Mouse (Mus musculus): ENCODE data around the gene Gm11541.
"Not testable (repeated sequence)": the region's sequence is repeated elsewhere in the genome, so short reads cannot be mapped to it uniquely, and the experiment has no call there.

Gm11541 gene

DNA sequence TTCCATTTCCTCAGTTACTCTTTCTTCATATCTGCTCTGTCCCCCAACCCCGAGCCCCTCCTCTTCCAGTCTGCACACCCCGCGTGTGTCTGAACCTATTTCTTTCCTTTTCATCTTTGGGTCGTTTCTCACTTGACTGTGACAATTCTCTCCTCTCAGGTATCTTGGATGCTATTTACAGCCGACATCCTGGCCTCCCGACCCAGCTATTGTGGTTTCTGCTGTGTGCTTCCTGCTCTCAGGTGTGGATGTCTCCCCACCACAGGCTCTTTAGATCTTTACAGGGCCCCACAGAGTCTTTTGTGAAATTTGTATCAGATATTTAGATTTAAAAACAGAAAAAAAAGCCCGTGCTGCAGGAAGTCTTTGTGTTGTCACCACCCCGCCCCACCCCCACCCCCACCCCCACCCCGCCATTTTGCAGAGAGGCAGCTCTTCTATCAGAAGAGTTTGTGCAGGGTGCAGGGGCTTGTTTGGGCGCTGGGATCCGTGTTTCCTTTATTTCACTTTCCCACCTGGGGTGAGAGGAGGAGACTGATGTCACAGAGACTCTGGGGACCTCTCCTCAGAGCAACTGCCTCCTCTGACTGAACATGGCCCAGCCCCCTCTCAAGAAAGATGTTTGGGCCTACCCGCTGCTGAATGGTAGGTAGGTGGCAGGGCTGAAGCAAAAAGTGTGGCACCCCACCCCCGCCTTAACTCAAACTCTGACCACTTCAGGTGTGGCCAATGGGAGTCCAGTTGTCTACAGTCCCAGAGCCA lies 6.4 kb downstream of the Gm11541 start:
- DNase-seq (ENCODE audit: low read depth, low spot score), result no peak

DNA sequence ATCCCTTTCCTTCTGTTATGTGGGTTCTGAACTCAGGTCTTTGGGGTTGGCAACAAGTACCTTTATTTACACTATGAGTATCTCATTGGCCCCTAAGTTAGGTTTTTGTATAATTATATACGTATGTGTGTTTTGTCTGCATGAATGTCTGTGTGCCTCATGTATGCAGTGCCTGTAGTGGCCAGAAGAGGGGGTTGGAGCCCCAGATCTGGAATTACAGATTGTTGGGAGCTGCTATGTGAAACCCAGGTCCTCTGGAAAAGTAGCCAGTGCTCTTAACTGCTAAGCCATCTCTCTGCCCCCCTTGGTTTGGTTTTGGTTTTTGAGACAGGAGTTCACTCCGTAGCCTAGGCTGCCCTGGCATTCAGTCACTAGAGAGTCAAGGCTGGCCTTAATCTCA lies 7.2 kb downstream of the Gm11541 start:
- DNase-seq (ENCODE audit: low read depth, low spot score), result no peak

DNA sequence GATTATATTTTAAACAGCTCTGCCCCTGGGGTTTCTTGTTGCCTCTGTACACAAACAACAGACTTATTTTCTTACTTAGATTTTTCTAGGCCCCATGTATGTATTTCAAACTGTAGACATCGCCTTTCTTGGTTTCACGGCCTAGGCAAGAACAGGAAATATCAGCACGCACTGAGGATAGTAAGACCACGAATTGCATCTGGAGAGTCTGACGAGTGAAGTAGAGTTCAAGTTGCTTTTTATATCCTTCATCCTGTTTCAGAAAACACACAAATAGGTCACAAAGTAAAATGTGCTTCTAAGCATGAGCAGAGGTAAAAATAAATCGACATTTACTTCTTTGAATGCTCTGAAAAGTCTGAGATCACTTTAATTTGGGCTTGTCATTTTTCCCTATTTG lies 8.8 kb downstream of the Gm11541 start:
- no peak for DNase-seq (ENCODE audit: low read depth, low spot score)

DNA sequence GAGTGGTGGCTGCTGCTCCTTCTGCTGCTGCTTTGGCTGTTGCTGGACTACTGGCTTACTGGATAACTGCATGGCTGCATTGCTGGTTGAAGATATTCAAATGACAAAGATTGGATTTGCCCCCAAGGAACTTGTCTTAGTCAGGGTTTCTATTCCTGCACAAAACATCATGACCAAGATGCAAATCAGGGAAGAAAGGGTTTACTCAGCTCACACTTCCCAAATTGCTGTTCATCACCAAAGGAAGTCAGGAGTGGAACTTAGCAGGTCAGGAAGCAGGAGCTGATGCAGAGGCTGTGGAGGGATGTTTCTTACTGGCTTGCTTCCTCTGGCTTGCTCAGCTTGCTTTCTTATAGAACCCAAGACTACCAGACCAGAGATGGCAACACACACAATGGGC lies 11.8 kb downstream of the Gm11541 start:
- not testable (repeated sequence) for DNase-seq (ENCODE audit: low read depth, low spot score)

DNA sequence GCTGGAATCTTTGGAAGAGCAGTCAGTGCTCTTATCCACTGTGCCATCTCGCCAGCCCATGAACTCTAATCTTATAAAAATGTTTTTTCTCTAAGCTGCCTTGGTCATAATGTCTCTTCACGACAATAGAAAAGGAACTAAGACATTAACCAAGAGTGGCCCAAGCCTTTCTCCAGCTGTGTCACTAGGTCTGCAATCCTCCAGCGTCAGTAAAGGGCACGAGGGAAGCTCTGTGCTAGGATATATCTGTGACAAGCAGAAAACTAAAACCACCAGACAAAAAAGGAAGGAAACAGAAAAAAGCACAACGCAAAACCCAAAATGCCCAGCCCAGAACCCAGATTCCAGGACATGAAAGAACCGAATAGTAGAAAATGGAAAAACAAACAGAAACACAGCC lies 17.1 kb downstream of the Gm11541 start:
- DNase-seq (ENCODE audit: low read depth, low spot score), result no peak

DNA sequence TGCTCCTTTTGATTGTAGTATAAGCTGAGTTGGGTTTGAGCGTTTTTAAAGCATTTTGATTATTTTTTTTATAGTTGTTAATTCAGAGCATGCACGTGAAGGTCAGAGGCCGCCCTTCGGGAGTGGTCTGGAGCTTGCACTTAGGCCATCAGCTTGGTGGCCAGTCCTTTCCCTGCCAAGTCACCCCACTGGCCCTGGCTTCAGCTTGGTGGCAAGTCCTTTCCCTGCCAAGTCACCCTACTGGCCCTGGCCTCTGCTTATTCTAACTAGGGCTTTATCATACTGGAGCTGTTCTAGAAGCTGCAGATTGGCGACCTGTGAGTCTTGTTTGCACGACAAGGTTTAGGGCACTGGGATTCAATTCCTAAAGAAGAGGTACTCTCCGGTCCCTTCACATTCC lies 21.9 kb downstream of the Gm11541 start:
- no peak for DNase-seq (ENCODE audit: low read depth, low spot score)

DNA sequence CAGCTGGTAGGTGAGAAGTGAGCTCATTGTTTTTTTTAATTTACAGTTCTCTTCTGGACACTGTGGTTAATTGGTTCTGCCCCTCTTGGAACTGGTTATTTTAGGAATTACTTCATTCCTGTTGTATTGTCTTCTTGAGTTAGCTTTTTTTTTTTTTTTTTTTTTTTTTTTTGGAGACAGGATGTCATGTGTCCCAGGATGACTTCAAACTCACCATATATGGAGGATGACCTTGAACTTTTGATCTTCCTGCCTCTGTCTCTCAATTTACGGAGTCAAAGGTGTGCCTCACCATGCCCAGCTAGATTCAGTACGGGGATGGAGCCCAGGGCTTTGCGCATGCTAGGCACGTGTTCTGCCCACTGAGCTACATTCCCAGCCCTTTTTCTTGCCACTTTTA lies 22.7 kb downstream of the Gm11541 start:
- DNase-seq (ENCODE audit: low read depth, low spot score), result no peak

DNA sequence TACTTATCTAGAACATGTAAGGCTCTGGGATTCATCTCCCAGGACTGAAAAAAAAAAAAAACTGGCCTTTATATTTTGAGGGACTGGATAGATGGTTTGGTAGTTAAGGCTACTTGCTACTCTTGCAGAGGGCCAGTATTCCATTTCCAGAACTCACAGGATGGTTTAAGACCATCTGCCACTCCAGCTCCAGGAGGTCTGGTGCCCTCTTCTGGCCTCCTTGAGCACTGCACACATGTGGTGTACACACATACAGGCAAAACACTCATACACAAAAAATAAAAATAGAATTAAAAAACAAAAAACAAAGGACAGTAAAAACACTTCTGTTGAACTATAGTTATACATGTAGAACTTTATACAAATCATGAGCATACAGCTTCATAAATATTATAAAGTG lies 23.7 kb downstream of the Gm11541 start:
- no peak for DNase-seq (ENCODE audit: low read depth, low spot score)

DNA sequence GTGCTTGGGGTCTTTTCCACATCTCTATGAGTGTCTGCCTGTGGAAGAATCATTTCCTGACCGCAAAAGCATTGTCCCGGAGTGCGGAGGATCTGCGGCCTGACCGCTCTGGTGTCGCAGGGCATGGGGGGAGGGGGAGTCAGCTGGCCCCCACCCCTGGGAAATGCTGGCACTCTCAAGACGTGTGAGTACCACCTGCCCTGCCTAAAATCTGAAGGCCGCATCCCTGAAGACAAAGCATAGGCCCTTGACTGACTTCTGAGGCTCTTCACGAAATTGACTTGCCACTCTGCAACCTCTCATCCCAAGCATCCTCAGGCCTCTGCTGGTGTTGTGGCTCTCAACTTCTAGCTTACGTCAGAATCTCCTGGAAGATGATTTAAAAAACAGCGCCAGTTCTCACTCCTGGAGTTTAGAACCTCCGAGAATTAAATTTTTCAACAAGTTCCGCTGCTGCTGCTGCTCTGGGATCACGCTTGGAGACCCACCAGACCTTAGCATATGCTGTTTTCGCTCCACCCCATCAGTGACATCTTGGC lies 26.6 kb downstream of the Gm11541 start:
- no peak for DNase-seq (ENCODE audit: low read depth, low spot score)

DNA sequence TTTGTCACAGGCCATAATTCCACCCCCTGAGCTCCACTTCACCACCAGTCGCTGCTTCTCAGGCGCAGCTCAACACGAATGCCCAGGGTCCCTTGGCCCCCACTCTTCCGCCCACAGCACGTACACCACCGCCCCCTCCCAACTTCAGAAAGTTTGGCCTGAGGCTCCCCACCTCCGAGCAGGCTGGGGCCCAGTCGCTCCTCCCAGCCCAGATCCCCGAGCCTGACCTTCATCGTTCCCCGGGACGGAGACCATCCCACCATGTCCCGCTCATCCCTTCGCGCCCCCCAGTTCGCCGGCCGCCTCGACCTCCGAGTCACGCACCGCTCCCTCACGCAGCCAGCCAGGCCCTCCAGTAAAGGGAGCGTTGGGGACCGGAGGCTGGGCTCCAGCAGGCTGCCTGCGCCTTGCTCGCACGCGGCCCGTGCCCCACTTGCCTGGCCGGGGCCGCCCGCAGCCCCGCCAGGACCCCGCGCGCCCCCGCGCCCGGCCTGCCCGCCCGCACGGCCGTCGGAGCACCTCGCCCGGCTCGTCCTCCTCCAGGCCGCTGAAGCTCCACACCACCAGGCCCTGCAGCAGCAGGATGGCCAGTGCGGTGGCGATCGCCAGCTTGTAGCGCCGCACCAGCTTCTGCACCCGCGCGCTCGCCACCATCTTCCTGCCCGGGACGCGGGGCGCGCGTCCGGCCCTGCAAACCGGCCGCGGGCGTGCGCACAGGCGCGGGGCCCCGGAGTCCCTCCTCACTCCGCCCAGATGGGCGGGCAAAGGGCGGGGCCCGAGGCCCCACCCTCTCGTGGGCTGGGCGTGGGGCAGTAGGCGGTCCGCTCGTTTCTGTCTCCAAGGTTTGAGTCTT lies 27.3 kb downstream of the Gm11541 start, which contains the start of gene Xylt2:
Xylt2 (minus strand) TSS at position 762 of the 853 bp plus-strand sequence.
- peak; percentile 91 for DNase-seq (ENCODE audit: low read depth, low spot score)

DNA sequence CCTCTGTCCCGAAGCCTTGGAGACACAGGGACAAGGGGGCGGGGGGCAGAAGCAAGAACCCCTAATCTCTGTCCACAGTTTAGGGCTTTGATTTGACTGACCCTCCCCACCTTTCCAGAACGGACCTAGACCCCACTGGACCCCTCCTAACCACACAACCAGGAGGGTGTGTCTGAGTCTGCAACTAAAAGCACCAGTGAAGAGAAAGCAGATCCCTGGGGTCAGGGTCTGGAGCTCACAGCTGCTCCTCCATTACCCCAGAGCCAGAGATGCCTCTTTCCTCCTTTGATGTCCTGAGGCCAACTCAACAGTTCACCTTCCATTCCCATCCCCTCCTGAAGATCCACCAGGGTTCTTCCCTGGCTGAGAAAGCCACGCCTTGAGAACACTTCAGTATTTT lies 28.0 kb downstream of the Gm11541 start:
- no peak for DNase-seq (ENCODE audit: low read depth, low spot score)

DNA sequence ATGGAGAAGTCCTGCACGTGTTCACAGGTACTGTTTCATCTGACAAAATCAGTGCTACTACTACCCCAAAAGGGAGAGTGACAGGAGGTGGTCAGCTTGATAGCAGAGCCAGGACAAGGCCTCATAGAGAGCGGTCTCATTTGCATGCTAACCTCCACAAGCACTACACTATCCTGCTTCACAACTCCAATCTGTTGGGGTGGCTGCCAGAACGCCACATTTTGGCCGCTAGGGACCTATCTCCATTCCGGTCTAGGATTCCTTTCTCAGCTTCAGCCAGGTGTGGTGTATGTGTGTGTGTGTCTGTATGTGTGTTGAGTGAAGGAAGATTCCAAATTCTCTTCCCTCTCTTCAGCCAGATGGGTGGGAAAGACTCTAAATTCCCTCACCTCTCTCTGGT lies 28.9 kb downstream of the Gm11541 start:
- DNase-seq (ENCODE audit: low read depth, low spot score), result no peak

DNA sequence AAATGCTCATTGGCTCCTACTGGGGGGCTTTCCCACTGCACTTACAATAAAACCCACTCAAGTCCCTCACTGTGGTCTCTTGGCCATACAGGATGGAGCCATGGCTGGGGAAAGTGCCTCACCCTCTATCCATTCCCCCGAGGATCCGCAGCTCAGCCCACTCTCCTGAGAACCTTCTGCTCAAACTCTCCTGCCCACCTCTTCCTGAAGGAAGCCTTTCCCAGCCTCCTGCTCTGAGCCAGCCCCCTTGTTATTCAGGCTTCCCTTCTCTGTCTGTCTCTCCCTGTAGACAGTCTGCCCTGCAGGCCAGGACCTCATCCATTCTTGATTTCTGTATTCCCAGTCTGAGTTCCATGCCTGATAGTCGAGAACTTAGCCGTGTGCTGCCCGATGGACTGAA lies 29.3 kb downstream of the Gm11541 start:
- no peak for DNase-seq (ENCODE audit: low read depth, low spot score)

DNA sequence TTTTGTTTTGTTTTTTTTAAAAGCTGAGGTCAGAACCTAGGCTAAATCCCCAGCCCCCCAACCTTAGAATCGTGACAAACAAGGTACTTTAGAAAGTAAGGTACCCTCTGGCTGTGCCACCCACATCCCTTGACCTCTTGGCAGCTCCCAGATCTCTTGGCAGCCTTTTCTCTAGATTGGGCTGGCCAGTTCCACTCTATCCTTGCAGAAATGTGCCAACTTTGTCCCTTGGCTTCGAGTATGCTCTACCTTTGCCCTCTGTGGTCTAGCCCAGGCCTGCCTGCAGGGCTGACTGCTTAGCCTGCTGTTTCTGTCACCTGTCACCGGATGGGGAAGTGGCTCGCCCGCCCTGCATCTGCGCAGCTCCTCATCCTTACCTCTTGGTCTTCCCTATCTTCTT lies 39.0 kb downstream of the Gm11541 start:
- no peak for DNase-seq (ENCODE audit: low read depth, low spot score)

DNA sequence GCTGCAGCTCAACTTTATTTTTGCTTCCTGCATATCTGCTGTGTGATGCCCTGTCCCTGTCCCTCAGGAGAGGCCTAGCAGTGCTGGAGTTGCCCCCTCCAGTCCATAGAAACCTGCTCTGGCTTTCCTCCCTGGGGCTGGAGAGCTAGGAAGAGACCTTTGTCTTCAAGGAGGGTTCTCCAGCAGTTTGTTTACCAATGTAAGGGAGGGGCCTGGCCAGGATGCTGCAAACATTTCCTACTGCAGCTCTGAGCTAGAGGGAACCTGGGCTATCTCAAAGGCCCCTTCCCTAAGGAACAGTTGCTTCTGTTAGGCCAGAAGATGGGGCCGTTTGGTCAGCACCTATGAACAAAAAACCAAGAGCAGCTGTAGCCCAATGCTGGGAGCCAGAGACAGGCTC lies 43.0 kb downstream of the Gm11541 start:
- DNase-seq (ENCODE audit: low read depth, low spot score), result no peak

DNA sequence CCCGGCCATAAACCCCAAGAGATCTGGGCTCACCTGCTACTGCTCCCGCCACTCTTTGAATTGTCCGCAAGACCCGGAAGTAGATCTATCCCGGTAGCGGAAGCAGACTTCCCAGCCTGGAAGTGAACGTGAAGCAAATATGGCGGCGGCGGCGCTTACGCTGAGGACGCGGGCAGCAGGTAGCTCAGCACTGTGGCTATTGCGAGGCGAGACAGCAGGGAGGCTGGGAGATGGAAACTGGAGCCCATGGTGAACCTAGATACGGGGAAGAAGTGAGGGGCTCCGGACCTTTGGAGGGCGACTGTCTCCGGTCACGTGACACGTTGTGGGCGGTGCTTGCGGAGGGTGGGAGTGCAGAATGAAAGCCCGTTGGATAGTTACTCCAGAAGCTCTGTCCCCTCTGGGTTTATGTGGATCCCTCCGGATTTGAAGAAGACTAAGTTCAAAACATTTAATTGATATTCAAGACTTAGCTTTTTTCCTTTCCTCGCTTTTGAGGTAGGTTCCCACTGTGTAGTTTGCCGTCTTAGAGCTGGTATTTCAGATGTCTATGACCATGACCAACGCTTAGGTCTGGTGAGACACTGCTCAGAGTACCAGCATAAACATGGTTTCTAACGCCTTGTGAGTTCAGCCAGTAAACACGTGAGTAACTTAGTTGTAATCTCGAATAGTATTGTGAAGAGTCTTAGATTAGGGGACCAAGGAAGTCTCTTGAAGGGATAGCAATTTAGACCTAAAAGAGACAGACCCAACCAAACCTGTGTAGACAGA lies 50.4 kb downstream of the Gm11541 start, which contains the start of the genes Mrpl27 and Eme1:
Mrpl27 (plus strand) TSS at position 105 of the 774 bp plus-strand sequence.
Eme1 (minus strand) TSS at position 302 of the 774 bp plus-strand sequence.
- DNase-seq (ENCODE audit: low read depth, low spot score), result peak; percentile 59

DNA sequence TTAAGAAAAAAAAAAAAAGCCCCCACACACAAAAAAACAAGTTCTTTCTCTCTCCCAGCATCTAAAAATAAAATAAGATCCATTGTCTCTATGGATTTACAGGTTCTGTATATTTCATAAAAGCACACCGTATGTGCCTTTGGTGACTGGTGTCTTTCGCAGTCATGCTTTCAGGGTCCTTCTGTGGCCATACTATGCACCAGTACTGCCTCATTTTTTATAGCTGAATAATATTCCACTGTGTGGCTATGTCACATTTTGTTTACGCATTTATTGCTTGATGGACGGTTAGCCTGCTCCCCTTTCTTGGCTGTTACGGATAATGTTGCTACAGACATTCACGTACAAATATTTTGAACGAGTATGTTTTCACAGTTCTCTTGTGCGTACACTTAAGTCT lies 51.3 kb downstream of the Gm11541 start:
- DNase-seq (ENCODE audit: low read depth, low spot score), result no peak

DNA sequence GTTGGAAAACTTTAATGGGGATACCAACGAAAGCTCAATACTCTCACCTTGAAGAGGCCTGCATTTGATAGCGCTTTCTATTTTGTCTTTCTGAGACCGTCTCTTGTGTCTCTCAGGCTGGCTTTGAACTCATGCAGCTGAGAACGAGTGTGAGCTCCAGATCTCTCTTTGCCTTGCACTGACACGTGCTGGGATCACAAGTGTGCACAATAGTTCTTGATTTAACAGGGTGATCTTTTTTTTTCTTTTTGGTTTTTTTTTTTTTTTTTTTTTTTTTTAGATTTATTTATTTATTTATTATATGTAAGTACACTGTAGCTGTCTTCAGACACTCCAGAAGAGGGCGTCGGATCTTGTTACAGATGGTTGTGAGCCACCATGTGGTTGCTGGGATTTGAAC lies 53.1 kb downstream of the Gm11541 start:
- not testable (repeated sequence) for DNase-seq (ENCODE audit: low read depth, low spot score)

DNA sequence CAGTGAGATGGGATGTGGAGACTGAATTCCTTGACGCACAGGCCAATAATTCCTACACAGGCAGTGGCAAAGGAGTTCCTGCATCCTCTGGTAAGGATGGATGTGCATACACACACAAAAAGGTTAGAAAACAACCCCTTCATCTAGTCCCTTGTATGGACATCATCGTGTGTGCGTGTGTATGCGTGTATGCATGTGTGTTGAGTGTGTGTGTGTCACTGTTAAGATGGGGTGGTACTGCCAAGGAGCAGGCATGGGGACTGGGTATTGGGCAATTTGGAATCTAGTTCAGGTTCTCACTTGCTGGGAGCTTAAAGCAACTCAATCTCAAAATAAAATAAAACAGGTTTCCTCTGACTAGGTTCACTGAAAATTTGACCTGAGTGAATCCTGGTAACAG lies 57.8 kb downstream of the Gm11541 start:
- DNase-seq (ENCODE audit: low read depth, low spot score), result no peak
